Mouse (Mus musculus) megakaryocyte-erythroid progenitor cell, adult 5-6 weeks (primary cell): ENCODE data around the gene Stard3. TPM values are rescaled to one million over a fixed set of nuclear protein-coding genes. Genes with fewer than 3 reads are reported as not detected.
"Not testable (repeated sequence)": the region's sequence is repeated elsewhere in the genome, so short reads cannot be mapped to it uniquely, and the experiment has no call there.

ENCODE experiments used
- ATAC-seq: replicated peaks from 2 replicates; pipeline ENCODE4 v1.8.0; 2016; ENCODE audit warnings: mild to moderate bottlenecking, inconsistent platforms; ENCODE audit not compliant: severe bottlenecking, poor library complexity, low FRiP score, low TSS enrichment
- total RNA-seq, 2 experiments: library from RNA; stranded (forward) in 1 of 2; stranded (reverse) in 1 of 2; fragments of 200-1000, 215-1000 nt in 1 of 2; fragments of >200 nt in 1 of 2; fragmentation: Nextera tagmentation in 1 of 2; gene quantifications; 2 replicates each; pipeline ENCODE4 v1.2.3; 2014 to 2017

The Stard3 gene
- total RNA-seq, 2 experiments from 2014 or later = 18.2 to 28.5 TPM

GRCm38 (mm10) chr11:98369337-98369736 lies 11.2 kb downstream of the Stard3 start:
- ATAC-seq = no peak

DNA sequence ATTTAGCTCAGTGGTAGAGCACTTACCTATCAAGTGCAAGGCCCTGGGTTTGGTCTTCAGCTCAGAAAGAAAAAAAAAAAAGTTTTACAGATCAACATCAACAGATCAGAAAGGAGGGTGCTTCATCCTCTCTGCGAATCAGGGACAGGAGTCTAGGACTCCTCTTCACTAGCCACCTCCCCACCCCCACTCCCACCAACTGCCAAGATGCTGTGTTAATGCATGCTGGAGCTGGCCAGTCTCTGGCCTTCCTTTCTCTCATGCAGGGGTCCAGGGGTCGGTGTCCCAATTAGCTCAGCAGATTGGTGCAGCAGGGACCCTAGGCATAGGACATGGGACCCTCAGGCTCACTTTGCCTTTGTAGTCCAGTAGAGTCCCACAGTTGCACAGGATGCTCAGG lies 12.4 kb downstream of the Stard3 start:
- ATAC-seq = no peak

DNA sequence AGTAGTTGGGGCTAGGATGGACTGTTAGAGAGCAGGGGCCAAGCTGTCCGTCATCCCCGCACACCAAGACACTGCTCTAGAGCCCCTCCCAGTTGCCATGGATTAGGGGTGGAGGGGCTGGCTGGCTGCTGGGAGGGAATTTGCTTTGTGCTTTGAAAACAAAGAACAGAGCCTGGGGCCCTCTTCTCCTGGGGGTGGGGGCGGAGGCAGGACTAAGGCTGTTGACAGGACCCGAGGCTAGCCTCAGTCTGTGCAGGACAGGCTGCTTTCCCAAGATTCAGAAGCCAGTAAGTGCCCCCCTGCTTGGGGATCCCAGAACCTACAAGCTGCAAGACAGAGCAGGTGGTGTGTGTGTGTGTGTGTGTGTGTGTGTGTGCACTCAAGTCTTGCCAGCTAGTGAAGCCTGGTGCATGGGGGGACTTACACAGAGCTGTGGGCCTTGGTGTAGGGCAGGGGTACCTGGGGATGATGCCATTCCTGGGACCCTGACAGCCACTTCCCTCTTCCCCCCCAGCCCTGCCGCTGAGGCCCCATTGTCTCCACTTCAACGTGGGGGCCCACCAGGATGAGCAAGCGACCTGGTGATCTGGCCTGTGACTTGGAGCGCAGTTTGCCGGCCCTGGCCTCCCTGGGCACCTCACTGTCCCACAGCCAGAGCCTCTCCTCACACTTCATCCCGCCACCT lies 13.5 kb downstream of the Stard3 start:
- 0 out of 2 replicates have a peak, but pooled peaks have one; percentile 28 for ATAC-seq

DNA sequence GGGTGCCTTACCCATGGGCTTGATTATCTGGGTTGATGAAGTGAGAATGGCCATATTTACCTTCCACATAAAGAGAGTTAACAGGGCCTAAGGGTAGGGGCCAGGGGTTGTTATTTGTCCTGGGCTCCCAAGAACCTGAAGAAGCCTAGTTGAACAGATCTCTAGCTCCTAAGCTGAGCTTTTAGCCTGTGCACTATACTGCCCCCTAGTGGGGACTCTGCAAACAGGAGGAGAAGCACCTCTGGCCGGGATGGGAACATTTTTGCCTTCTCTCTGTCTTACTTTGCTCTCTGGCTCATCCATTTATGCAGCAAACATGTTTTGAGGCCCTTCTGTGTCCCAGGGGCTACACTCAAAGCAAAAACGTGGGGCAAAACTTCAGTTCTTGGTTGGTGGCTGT lies 14.2 kb downstream of the Stard3 start:
- ATAC-seq = peak; percentile 44; the same call in 1 of the 2 replicates

GRCm38 (mm10) chr11:98373244-98373643 lies 15.1 kb downstream of the Stard3 start:
- no peak for ATAC-seq

DNA sequence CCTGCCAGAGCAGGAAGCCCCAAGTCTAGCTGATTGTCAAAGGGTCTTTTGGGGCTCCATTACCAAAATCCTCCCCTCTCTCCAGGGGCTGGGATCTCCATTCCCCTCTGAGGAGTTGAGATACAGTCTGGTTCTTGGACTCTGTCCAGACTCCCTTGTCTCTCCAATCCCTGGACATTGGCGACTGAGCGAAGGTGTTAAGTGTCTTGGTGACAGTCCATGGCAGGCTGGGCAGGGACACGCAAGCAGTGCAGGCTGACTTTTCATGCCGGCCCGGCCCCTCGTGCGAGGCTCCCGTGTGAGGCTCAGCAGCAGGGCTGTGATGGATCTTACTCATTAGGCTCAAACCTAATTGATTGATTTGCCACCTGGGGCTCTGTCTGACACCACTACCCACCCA lies 16.1 kb downstream of the Stard3 start:
- ATAC-seq = no peak

DNA sequence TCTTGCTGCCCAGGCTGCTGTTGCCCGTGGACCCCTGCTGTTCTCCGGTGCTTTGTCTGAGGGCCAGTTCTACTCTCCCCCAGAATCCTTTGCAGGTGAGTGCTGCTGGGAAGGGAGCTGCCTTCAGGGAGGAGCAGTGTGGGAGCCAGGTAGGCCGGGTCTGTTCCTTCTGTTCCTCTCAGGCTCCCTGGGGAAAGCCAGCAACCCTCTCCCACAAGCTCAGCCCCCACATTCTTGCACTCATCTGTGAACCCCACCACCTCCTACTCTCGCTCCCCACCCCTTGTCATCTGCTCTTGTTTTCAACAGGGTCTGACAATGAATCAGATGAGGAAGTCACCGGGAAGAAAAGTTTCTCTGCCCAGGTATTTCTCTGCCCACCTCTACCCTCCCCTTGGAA lies 18.6 kb downstream of the Stard3 start:
- ATAC-seq = no peak

DNA sequence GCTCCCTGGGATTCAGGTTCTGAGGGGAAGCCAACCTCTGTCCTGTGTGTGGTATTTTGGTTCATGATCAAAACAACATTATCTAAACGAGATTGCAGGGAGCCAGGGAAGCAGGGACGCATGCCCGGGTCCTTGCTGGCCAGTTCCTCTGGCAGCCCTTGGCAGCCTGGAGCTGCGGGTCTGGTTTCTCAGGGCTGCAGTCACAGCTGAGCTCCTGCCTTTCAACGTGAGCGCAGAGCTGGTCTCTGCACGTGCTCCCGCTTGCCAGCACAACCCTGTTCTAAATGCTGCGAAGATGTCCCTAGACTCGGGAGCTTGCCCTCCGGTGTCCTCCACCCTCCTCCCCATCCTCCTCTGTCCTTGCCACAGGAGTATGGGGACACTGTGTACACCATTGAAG lies 19.6 kb downstream of the Stard3 start:
- no peak for ATAC-seq

DNA sequence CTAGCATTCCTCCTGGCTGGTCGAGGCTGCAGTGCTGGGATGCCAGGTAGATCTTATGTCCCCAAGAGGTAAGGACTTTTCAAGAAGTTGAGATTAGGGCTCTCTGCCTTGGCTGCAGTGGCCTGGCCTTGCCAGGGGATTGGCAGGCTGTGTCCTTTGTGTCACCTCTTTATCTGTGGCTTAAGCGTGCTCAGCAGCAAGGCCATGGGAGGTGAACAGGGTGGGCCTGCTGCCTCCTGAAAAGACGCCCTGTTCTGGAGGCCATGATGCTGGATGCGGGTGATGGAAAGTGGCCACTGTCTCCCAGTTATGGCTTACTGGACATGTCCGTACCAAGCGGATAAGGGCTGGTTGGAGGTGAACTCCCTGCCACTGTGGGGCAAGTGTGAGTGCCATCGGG lies 21.2 kb downstream of the Stard3 start:
- ATAC-seq = peak; percentile 17; the same call in 1 of the 2 replicates

DNA sequence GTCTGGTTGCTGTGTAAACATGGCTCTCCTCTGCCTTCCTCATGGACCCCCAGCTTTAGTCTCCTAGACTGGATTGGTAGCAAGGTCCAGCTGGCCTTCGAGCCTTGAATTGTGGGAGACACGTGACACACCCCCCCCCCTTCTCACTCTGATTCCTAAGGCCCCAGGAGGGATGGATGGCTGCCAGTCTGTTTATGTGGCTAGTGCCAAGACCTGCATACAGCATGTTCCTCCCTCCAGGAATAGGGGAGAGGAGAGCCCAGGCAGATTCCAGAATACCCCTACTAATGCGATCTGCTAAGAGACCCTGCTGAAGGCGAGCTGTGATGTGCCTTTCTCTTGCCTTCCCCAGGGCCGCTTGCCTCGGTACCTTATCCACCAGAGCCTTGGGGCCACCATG lies 21.9 kb downstream of the Stard3 start:
- ATAC-seq = no peak

DNA sequence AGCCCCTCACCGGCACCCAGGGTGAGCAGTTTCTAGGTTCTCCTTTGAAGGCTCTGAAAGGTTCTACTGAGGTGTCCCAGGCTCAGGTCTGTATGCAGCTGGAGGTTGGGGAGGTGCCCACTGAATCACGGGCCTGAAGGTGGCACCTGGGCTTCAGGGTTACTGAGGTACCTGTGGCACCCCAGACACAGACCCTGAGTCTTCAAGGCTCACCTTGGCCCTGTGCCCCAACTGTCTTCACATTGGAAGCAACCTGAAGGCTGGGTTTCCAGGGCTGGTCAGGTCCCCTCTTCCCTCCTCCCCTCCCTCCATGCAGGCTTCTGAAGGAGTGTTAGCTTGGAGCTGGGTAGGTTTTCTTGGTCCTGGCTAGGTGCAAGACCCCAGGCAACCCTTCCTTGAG lies 23.5 kb downstream of the Stard3 start:
- no peak for ATAC-seq

GRCm38 (mm10) chr11:98382405-98382804 lies 24.2 kb downstream of the Stard3 start:
- not testable (repeated sequence) for ATAC-seq

GRCm38 (mm10) chr11:98383261-98384030 lies 25.3 kb downstream of the Stard3 start, which contains the start of gene Tcap:
Gene Tcap, plus strand, starts transcription at chr11:98383811.
- ATAC-seq = no peak

GRCm38 (mm10) chr11:98384216-98384615 lies 26.0 kb downstream of the Stard3 start:
- ATAC-seq = no peak

DNA sequence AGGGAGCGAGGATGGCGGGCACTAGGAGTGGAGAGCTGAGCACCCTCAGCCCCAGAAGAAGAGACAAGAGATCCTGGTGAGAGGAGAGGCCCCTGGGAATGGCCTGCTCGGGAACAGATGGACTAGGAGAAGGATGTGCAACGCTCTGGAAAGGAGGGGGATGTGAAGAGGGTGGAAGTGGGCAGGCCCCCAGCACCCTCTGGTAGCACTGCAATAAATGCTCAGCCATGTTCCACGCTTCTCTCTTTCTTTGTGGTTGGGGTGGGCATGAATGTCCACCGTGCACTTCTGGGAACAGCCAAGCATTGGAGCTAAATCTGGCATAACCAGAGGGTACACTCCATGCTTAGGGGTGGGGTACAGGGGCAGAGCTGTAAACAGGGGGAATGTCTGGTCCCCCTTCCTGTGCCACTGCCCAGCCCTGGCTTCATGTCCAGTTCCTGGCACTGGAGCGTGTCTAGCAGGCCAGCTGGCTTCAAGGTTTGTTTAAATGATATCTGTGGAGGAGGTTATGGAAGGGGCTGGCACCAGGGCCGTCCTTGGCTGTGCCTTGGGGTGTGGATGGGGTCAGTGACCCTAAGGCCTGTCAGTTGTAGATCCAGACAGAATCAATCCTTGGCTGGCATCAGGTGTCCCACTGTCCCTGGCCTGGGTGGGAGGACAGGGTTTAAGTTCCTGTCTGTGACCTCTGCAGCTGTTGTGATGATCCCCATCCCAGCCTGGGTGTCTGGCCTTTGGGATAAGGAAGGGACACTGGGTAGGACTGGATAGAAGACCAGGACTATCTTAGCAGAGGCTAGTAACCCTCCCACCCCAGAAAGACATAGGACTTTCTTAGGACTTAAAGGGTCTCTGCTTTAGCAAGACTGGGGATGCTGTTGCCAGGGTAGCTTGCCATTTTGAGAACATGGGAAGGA lies 26.8 kb downstream of the Stard3 start:
- ATAC-seq = no peak

GRCm38 (mm10) chr11:98385638-98386585 lies 27.7 kb downstream of the Stard3 start, which contains the start of gene Pnmt:
Gene Pnmt, plus strand, starts transcription at chr11:98386450.
- ATAC-seq = no peak

DNA sequence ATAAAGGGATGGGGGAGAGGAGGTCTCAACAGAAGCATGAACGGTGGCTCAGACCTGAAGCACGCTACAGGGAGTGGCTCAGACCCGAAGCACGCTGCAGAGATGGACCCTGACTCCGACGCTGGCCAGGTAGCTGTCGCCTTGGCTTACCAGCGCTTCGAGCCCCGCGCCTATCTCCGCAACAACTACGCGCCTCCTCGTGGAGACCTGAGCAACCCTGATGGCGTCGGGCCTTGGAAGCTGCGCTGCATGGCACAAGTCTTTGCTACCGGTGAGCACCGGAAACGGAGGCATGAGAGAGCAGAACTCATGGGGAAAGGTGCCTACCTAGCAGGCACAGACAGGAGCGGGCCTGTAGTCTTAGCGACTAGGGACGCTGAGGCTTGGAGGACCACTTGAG lies 28.4 kb downstream of the Stard3 start:
- ATAC-seq = no peak

DNA sequence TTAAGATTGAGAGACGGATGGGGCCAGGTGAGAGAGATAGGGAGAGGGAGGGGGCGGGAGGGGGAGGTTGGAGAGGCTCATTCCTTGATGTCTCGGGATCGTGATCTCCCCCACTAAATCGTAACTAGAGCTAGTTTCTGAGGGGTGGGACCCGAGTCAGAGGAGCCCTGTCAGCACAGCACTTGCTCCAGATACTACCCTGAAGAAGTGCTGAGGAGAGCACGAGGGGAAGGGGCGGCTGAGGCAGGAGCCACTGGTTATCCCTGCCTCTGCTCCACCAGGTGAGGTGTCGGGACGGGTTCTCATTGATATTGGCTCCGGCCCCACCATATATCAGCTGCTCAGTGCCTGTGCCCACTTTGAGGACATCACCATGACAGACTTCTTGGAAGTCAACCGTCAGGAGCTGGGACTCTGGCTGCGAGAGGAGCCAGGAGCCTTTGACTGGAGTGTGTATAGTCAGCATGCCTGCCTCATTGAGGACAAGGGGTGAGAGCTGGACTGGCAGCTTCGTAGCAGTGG lies 28.9 kb downstream of the Stard3 start:
- no peak for ATAC-seq

DNA sequence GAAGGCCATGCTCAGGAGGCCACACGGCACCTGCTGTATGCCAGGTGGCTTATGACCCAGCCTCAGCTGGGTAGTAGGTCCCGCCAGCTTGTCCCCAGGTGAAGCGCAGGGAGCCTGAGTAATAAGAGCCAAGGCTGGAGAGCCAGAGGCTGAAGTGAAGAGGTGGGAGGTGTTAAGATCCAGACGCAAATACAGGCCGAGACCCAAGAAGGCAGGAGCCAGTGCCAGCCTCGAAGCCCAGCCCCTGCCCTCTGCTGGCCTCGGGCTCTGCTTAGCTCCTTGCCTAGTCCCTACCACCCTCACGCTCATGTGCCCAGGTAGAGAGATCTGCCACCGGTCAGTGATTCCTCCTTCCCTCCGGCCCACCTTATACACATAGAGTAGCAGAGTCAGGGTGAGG lies 30.1 kb downstream of the Stard3 start:
- ATAC-seq = no peak
